Mouse (Mus musculus) spleen, postnatal 36 days (tissue): Measurements from ENCODE around the gene Fkbp5.
A peak's percentile ranks its signal among the peaks of the same experiment; 100 is the strongest.
"Not testable (repeated sequence)": the region's sequence is repeated elsewhere in the genome, so short reads cannot be mapped to it uniquely, and the experiment has no call there.

Experiments used
- DNase-seq, 2 experiments: peaks; one replicate each; pipeline ENCODE4 v3.0.0; 2022; ENCODE audit warnings: low spot score in 2 of 2, mixed read lengths in 1 of 2

The Fkbp5 gene

GRCm38 (mm10) chr17:28419636-28420035, 97.7 kb downstream of the Fkbp5 start:
- DNase-seq: no peak

GRCm38 (mm10) chr17:28418954-28419353, 98.4 kb downstream of the Fkbp5 start:
- no peak for DNase-seq

GRCm38 (mm10) chr17:28418481-28418880, 98.8 kb downstream of the Fkbp5 start:
- not testable (repeated sequence) for DNase-seq

GRCm38 (mm10) chr17:28417771-28418170, 99.6 kb downstream of the Fkbp5 start:
- no peak for DNase-seq

- no peak for DNase-seq
Measured at GRCm38 (mm10) chr17:28415271-28415670, 102.1 kb downstream of the Fkbp5 start.

GRCm38 (mm10) chr17:28411381-28411960, 105.9 kb downstream of the Fkbp5 start:
- DNase-seq: no peak

- DNase-seq: no peak
Measured at GRCm38 (mm10) chr17:28410731-28411130, 106.6 kb downstream of the Fkbp5 start.

- DNase-seq: no peak
Measured at GRCm38 (mm10) chr17:28408251-28408918, 108.9 kb downstream of the Fkbp5 start.

GRCm38 (mm10) chr17:28407418-28408250, 109.7 kb downstream of the Fkbp5 start:
- DNase-seq: peak; percentile 87 to 88

- DNase-seq: no peak
Measured at GRCm38 (mm10) chr17:28406471-28406870, 110.9 kb downstream of the Fkbp5 start.

- DNase-seq: not testable (repeated sequence)
Measured at GRCm38 (mm10) chr17:28404745-28405144, 112.6 kb downstream of the Fkbp5 start.

GRCm38 (mm10) chr17:28404301-28404700, 113.0 kb downstream of the Fkbp5 start:
- no peak for DNase-seq

GRCm38 (mm10) chr17:28394994-28395393, 122.3 kb downstream of the Fkbp5 start:
- DNase-seq: no peak

- DNase-seq: no peak
Measured at GRCm38 (mm10) chr17:28394051-28394765, 123.1 kb downstream of the Fkbp5 start.

GRCm38 (mm10) chr17:28391568-28392432, 125.5 kb downstream of the Fkbp5 start:
- DNase-seq: no peak

- no peak for DNase-seq
Measured at GRCm38 (mm10) chr17:28388534-28388933, 128.8 kb downstream of the Fkbp5 start.

GRCm38 (mm10) chr17:28386150-28386905, 131.0 kb downstream of the Fkbp5 start:
- DNase-seq: peak; percentile 63 to 66

- DNase-seq: no peak
Measured at GRCm38 (mm10) chr17:28384298-28384697, 133.0 kb downstream of the Fkbp5 start.

- no peak for DNase-seq
Measured at GRCm38 (mm10) chr17:28380255-28380654, 137.1 kb downstream of the Fkbp5 start.

GRCm38 (mm10) chr17:28375592-28376061, 141.7 kb downstream of the Fkbp5 start:
- no peak for DNase-seq
